ENCODE assay signal across 20 mouse cellular contexts in genomic region chr5:73884998-73885397, GRCm38 (mm10).
DNase-seq lines count a peak whose midpoint lies in the region; ATAC-seq and TF ChIP-seq lines count a peak whose summit lies in the region.
"Had no signal": no experiment of that assay in that cellular context is flagged by ENCODE, and none has a peak within 500 bp of the region (broad histone marks: within the 10 kb centered on the region; RNA-seq: fewer than 3 reads in every experiment).

No protein-coding gene starts in this region.

- H3K27ac ChIP-seq in kidney, postnatal 0 days: no peak overlapping the region
- H3K27ac ChIP-seq in embryonic facial prominence, embryonic 13.5 days: peak overlapping the region; percentile 39; the same call in 1 of the 2 replicates
- no peak overlapping the region for H3K27ac ChIP-seq in hindbrain, postnatal 0 days
- H3K27ac ChIP-seq: layer of hippocampus, adult 2 months; limb, embryonic 13.5 days; liver, embryonic 15.5 days had no signal

- H3K4me2 ChIP-seq in kidney, postnatal 0 days (ENCODE audit: low read length): no peak overlapping the region
- peak overlapping the region; percentile 24 for H3K4me2 ChIP-seq in embryonic facial prominence, embryonic 13.5 days
- peak overlapping the region; percentile 17 for H3K4me2 ChIP-seq in hindbrain, postnatal 0 days (ENCODE audit: low read depth, low read length)
- H3K4me2 ChIP-seq: heart, embryonic 12.5 days; limb, embryonic 13.5 days; liver, embryonic 15.5 days had no signal

- 57% methylated on average over 12 of the region's 12 CpGs for WGBS in kidney, postnatal 0 days
- WGBS in embryonic facial prominence, embryonic 13.5 days: 42% methylated on average over 12 of the region's 12 CpGs
- 25% methylated on average over 12 of the region's 12 CpGs for WGBS in hindbrain, postnatal 0 days
- 81% methylated on average over 12 of the region's 12 CpGs for WGBS in lung, adult 2 months

- no peaks in the 10 kb centered on the region for H3K27me3 ChIP-seq in kidney, postnatal 0 days (ENCODE audit: insufficient read depth, low read length)
- no peaks in the 10 kb centered on the region for H3K27me3 ChIP-seq in embryonic facial prominence, embryonic 13.5 days
- no peaks in the 10 kb centered on the region for H3K27me3 ChIP-seq in hindbrain, postnatal 0 days (ENCODE audit: insufficient read depth, low read length)
- H3K27me3 ChIP-seq: heart, embryonic 12.5 days; limb, embryonic 13.5 days; liver, embryonic 15.5 days had no signal

- H3K9me3 ChIP-seq in kidney, postnatal 0 days (replicated peaks; ENCODE audit: low read length): no peaks in the 10 kb centered on the region
- no peaks in the 10 kb centered on the region for H3K9me3 ChIP-seq in embryonic facial prominence, embryonic 13.5 days
- no peaks in the 10 kb centered on the region for H3K9me3 ChIP-seq in hindbrain, postnatal 0 days (ENCODE audit: low read length)
- H3K9me3 ChIP-seq: heart, embryonic 12.5 days; limb, embryonic 13.5 days; liver, embryonic 15.5 days; megakaryocyte, embryonic 14.5 days had no signal

- H3K4me1 ChIP-seq in kidney, postnatal 0 days (replicated peaks; ENCODE audit: insufficient read depth, low read length): 0 out of 2 replicates have a peak, but pooled peaks cover 4% of the 10 kb centered on the region
- peaks cover 15% of the 10 kb centered on the region for H3K4me1 ChIP-seq in embryonic facial prominence, embryonic 13.5 days
- H3K4me1 ChIP-seq in hindbrain, postnatal 0 days (ENCODE audit: insufficient read depth, low read length): 0 out of 2 replicates have a peak, but pooled peaks cover 4% of the 10 kb centered on the region
- no peaks in the 10 kb centered on the region; the same call in 1 of the 2 replicates for H3K4me1 ChIP-seq in lung, adult 2 months (ENCODE audit: control insufficient read depth, insufficient read depth, low read length)
- H3K4me1 ChIP-seq: liver, embryonic 15.5 days; megakaryocyte, embryonic 14.5 days had no signal

- no peaks in the 10 kb centered on the region for H3K36me3 ChIP-seq in kidney, postnatal 0 days (ENCODE audit: insufficient read depth, low read length)
- H3K36me3 ChIP-seq in embryonic facial prominence, embryonic 13.5 days: no peaks in the 10 kb centered on the region
- no peaks in the 10 kb centered on the region for H3K36me3 ChIP-seq in hindbrain, postnatal 0 days (ENCODE audit: insufficient read depth, low read length)
- H3K36me3 ChIP-seq: heart, embryonic 12.5 days; limb, embryonic 13.5 days; liver, embryonic 15.5 days had no signal

- TF ChIP-seq CTCF in kidney, postnatal 0 days (IDR thresholded peaks at IDR 0.05; ENCODE audit: low read depth): no peak
- TF ChIP-seq CTCF in hindbrain, postnatal 0 days (IDR thresholded peaks at IDR 0.05; ENCODE audit: low read depth): no peak
- TF ChIP-seq CTCF in lung, adult 2 months (IDR thresholded peaks at IDR 0.05; ENCODE audit: insufficient read depth, low read length): no peak

- DNase-seq in cerebellum, postnatal 25 days: peak; percentile 26 to 34
- DNase-seq in cerebellum, adult 11 months: no peak
- DNase-seq in kidney, postnatal 0 days (ENCODE audit: low spot score): no peak
- no peak for DNase-seq in kidney, adult 8-10 months
- peak; percentile 47 for DNase-seq in hindbrain, postnatal 0 days (ENCODE audit: low spot score)
- DNase-seq in lung, adult 2 months: no peak
- DNase-seq in thymus, postnatal 25 days: no peak
- DNase-seq: adrenal gland, adult 8-10 months; cerebellum, adult 8-10 months; kidney, postnatal 10 days; lung, postnatal 10 days; right cerebral cortex, postnatal 25 days; thymus, postnatal 14 days had no signal

- TF ChIP-seq POLR2A in lung, adult 2 months (IDR thresholded peaks at IDR 0.05; ENCODE audit: borderline replicate concordance, extremely low read depth, low read depth, low read length): no peak

- 0 out of 2 replicates have a peak overlapping the region, but pooled peaks have one; percentile 14 for H3K9ac ChIP-seq in kidney, postnatal 0 days (ENCODE audit: low read depth, low read length)
- H3K9ac ChIP-seq in embryonic facial prominence, embryonic 13.5 days: no peak overlapping the region
- no peak overlapping the region for H3K9ac ChIP-seq in hindbrain, postnatal 0 days (replicated peaks; ENCODE audit: low read length)
- H3K9ac ChIP-seq: heart, embryonic 12.5 days; limb, embryonic 13.5 days; liver, embryonic 15.5 days had no signal

- no peak overlapping the region for H3K4me3 ChIP-seq in kidney, postnatal 0 days (replicated peaks; ENCODE audit: low read depth, low read length)
- no peak overlapping the region for H3K4me3 ChIP-seq in embryonic facial prominence, embryonic 13.5 days
- no peak overlapping the region for H3K4me3 ChIP-seq in hindbrain, postnatal 0 days (ENCODE audit: low read length)
- H3K4me3 ChIP-seq in lung, adult 2 months (replicated peaks; ENCODE audit: extremely low read depth, low read depth, low read length): no peak overlapping the region
- H3K4me3 ChIP-seq: heart, embryonic 12.5 days; layer of hippocampus, adult 2 months; limb, embryonic 13.5 days; liver, embryonic 15.5 days; megakaryocyte, embryonic 14.5 days had no signal

- no peak for ATAC-seq in kidney, postnatal 0 days (replicated peaks; ENCODE audit: low FRiP score, low read depth)
- no peak for ATAC-seq in embryonic facial prominence, embryonic 13.5 days (ENCODE audit: insufficient number of reproducible peaks, insufficient read depth, low FRiP score, low TSS enrichment, low read depth)
- no peak for ATAC-seq in hindbrain, postnatal 0 days
- ATAC-seq: intestine, postnatal 0 days had no signal

Comparison
In these comparisons a context has a peak if more than half of its experiments do, and no peak if none do; other contexts are left out.
1. DNase-seq: peak in cerebellum, postnatal 25 days (2 of 2) and hindbrain, postnatal 0 days (single experiment); none in cerebellum, adult 11 months (single experiment), kidney, postnatal 0 days (single experiment), kidney, adult 8-10 months (0 of 2), lung, adult 2 months (single experiment) and thymus, postnatal 25 days (single experiment).